Mouse (Mus musculus) inflammation-experienced regulatory T-cells, adult 6 months (primary cell): ENCODE results near the gene Sh3tc1. TPM values are rescaled to one million over a fixed set of nuclear protein-coding genes. Genes with fewer than 3 reads are reported as not detected.

ENCODE experiments used
- ATAC-seq: one replicate; pipeline ENCODE4 v1.8.0; 2017
- polyA plus RNA-seq, 3 experiments: library from polyadenylated mRNA; unstranded; fragments of 100-300 nt; shearing (Covaris generic); gene quantifications; one replicate each; pipeline ENCODE4 v1.2.1; 2017

The Sh3tc1 gene
- 1 to 10 TPM; 1.1 to 2.2 (median 1.4) TPM for polyA plus RNA-seq

DNA sequence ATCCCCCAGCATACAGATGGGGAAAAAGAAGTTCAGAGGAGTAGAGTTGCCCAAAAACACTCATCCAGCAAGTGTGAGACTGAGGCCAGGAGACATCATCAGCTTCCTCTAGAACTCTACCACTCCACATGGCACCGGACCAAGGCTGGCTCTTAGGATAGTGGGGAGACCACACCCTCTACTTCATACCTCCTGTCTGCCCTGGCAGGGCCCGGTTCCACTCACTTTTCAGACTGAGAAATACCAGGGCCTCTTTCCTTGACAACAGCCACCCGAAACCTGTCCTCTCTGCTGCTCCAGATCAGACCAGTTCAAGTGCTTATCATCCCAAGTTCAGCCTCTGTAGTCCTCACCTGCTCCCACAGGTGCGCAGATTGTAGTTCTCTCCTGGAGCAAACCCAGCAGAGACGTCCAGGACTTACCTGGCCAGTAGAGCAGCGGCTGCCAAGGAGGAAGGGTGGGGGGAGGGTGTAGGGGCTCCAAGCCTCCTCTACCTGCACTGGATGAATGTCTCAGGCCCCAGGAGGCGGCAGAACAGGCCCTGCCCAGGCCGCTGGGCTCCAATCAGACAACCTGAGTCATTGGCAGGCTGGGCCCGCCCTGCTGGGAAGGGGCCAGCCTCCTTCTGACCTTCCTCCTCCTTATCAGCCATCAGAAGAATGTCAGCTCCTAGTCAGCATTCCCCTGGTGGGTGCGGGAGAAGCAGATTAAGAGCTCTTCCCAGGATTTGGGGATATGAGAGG, at the start of gene Sh3tc1:
Gene Sh3tc1 (minus strand): TSS at position 452 of the 743 bp plus-strand sequence.
- no peak for ATAC-seq

DNA sequence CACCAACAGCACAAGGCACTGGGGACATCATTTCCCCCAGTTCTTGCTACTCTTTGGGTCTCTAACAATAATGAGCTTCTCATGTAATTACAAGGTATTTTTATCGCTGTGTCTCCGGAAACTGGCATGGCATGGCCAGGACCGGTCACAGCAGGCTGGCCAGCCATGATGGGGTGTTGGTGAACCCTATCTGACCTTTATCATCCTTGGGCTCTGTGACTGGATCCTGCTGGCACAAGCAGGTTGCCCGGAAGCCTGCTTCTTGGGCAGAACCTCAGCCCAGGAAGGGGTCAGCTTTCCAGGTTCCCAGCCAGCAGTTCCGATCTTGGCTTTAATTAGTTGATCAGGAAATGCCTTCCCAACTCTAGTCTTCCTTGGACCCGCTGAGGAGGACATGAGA, 48.9 kb upstream of the Sh3tc1 start:
- no peak for ATAC-seq

GRCm38 (mm10) chr5:35787847-35788246, 48.1 kb upstream of the Sh3tc1 start:
- ATAC-seq: no peak

DNA sequence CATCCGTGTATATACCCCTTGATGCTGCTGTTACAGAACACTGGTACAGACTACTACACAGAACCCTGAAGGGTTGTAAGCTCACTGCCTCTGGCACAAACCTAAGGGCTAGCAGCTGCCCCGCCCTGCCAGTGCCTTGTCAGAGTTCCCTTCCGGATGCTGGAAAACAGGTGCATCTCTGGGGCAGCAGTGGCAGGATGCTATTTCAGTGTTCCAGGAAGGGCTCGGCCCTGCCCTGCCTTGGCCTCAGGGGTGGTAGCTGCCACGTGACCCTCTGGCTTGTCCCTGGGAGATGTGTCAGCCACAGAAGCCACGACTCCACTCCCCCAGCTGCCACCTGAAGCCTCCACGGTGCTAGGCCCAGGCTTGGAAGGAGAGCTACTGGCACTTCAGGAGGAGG, 46.1 kb upstream of the Sh3tc1 start:
- no peak for ATAC-seq

GRCm38 (mm10) chr5:35782648-35783180, 42.9 kb upstream of the Sh3tc1 start:
- no peak for ATAC-seq

- no peak for ATAC-seq
These were observed 41.3 kb upstream of the Sh3tc1 start for GRCm38 (mm10) chr5:35781116-35781515.

- ATAC-seq: no peak
These were observed 34.3 kb upstream of the Sh3tc1 start for GRCm38 (mm10) chr5:35774137-35774424.

DNA sequence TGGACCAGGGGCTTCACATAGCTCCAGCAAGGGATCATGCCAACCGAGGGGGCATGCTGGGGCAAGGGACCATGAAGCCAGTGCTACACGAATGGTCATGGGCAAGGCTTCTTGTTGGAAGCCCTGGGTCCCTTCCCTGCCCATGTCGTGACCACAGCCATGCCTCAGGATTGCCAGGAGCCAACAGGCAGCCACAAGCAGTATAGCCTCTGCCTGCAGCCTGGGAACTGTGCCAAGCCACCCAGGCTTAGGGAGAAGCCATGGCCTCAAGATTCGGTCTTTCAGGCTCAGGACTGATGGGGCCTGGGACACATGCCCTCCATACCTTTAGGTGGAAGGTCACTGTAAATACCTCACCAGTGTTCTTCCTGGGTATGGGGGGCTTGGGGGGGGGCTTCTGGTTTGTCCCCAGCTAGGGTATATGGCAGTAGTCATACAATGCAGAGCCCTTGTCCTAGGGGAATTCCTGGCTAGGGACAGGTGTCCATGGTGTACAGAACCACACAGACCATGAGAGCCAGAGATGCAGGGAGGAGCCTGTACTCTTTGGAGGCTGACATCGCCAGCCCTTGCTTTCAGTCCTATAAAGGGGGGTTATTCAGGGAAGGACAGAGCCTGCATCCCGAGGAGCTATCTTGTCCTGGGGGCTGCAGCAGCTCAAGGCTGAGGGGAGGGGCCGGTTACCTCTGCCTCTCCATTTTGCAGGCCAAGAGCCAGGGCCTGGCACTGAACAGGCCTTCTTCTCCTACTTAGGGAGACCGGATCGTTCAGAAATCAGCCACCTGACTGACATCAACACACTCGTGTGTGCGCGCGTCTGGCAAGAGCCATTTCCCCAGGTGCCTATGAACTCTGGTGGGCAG, 33.7 kb upstream of the Sh3tc1 start:
- ATAC-seq: no peak

DNA sequence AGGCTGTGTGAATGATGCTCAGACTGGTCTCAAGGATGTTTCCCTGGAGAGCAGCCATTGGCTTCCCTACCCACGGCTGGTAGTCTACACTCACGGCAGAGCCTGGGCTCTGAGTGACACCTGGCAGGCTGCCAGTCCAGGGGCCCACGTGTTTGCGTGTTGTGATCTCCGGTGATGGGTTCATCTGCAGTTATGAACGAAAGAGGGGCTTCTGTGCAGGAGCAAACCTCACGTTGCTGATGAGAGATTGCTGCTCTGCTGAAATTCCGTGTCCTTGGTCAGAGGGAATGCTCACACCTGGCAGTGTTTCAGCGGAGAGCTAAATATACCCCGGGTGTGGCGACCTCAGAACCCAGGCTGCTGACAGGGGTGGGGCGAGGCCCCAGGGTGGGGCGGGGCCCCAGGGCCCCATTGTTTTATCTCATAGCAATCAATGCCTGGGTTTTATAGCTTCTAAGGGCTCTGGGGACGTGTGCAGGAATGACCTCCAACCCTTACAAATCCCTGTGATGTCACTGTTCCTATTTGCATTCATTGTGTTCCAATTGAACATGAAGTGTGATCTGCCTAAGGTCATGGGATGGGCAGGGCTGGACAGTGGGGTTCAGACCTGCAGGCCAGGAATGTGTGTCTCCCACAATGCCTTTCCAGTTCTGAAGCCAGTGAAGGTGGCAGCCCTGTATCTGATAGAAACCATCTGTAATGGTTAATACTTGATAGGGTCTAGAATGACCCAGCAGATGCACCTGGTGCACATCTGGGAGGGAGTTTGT, 31.3 kb upstream of the Sh3tc1 start:
- ATAC-seq: no peak

- no peak for ATAC-seq
These were observed 30.5 kb upstream of the Sh3tc1 start for GRCm38 (mm10) chr5:35770246-35770645.

GRCm38 (mm10) chr5:35768997-35769396, 29.2 kb upstream of the Sh3tc1 start:
- no peak for ATAC-seq

DNA sequence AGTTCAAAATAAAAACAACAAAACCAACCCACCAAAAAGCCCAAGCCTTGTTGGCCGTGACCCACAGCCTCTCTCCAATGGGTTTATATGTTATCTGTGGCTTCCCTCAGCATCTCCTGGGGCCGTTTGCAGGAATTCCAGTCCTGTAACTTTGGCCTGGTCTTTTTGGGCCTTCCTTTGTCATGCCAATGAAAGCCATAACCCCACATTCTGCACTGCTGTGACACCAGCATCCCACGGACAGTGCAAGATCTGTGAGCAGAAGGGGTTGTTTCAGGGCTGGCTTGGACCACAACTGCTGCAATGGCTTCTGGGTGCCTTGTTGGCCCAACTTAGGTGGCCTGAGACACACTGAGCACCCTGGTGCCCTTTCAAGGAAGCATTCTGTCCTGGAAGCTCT, 28.7 kb upstream of the Sh3tc1 start:
- ATAC-seq: no peak

- no peak for ATAC-seq
These were observed 26.1 kb upstream of the Sh3tc1 start for GRCm38 (mm10) chr5:35765909-35766308.

- no peak for ATAC-seq
These were observed 23.1 kb upstream of the Sh3tc1 start for GRCm38 (mm10) chr5:35762850-35763249.

GRCm38 (mm10) chr5:35762388-35762787, 22.6 kb upstream of the Sh3tc1 start:
- ATAC-seq: no peak

DNA sequence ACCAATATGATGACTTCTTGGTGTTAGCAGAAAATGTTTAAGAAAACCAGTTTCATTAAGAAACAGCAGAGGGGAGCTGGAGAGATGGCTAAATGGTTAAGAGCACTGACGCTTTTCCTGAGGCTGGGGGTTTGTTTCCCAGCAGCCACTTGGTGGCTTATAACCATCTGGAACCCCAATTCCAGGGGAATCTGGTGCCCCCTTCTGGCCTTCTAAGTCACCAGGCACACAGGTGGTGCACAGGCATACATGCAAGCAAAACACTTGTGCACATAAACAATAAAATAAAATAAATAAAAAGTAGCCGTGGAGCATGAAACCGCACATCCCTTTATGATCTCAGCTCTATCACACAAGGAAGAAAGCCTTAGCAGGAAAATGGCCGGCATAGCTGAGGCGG, 21.5 kb upstream of the Sh3tc1 start:
- ATAC-seq: no peak

DNA sequence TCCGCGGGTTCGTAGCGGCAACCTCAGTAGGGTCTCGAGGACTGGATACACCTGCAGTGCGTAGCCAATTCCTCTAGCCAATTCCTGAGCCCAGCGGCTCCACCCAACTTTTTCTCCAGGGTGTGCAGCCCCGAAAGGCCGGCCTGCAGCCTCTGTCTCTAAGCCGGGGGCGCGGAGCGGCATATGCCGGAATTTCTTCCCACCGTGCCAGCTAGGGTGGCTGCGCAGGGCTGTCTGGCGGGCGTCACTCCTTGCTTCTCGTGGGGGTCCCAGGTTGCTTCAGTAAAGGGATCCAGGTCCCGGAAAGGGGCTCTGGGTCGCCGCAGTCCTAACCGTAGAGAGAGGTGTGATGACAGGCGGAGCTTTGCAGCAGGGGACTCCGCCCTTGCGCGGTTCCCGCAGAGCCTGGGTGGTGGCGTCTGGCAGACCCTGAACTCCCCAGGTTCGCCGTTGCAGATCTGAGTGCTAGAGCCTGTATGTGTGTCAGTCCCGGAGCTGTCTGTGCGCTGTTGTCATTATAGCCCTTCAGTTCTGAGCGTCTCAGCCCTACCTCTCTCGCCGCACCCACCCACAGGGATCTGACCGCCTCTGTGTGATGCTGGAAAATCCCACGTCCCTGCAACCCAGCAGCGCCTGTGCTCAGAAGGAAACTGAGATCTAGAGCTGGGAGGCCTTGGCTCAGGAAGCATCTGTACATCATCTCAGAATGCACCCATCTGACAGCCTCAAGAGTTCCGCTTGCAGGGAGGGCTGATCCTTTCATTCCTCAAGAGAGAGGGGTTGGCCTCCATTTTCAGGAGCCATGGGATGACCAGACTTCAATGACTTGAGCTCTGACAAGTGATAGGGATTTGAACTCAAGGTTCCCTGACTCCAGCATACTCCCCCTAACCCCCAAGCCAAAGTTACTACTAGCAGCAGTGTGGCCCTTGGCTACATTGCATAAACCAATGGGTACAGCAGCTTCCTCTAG, 18.6 kb upstream of the Sh3tc1 start:
- peak; percentile 16 for ATAC-seq

GRCm38 (mm10) chr5:35757639-35758001, 17.8 kb upstream of the Sh3tc1 start, which contains the start of gene Ablim2:
Gene Ablim2, plus strand, starts transcription at chr5:35757880.
- ATAC-seq: peak; percentile 93

DNA sequence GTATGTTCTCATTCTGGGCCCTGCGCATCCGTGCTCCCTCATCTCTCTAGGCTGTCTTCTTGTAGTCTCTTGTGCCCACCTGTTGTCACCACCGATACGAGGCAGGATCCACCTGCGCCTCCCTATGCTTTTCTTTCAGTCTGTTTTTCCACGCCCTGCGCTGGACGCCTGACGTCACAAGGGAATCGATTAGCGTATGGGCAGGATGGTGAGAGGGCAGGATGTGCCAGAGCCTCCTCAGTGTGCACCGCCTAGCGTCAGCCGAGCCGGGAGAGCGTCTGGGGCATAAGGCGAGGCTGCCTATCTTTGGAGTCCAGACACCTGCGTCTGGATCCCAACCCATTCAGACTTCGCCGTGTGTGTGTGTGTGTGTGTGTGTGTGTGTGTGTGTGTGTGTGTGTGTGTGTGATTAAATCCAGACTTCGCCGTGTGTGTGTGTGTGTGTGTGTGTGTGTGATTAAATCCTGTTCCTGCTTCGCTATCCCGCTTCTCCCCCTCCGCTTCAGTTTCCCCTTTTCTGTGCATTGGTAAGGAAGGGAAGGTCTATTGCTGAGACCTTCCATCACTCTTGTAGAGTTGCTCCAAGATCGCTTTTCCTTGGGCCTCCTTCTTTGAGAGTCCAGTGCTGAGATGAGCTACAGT, 17.3 kb upstream of the Sh3tc1 start:
- peak; percentile 49 for ATAC-seq

- no peak for ATAC-seq
These were observed 16.2 kb upstream of the Sh3tc1 start for GRCm38 (mm10) chr5:35756020-35756419.

- no peak for ATAC-seq
These were observed 15.4 kb upstream of the Sh3tc1 start for GRCm38 (mm10) chr5:35755131-35755733.
